Mouse (Mus musculus): ENCODE measurements around the gene Kcnrg.

Gene Kcnrg

DNA sequence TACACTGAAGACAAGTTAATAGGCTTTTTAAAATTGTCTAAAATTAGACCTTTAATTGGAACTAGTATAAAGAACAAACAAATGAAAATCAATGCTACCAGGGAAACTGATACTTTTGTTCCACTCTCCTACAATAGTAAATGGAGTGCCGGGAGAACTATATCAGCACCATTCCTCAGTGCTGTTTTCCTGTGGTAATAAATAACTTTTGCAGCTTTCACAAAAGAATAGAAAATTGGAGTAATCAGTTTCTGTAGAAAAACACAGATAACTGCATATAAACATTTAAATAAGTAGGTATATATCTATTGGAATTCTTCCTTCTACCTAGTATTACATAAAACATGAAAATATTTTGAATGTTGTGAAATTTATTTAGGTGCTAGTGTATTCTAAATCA lies 38.3 kb downstream of the Kcnrg start:
- no peak for DNase-seq (ENCODE audit: low spot score in 2 of 2)

- peak; percentile 40 to 46 for DNase-seq (ENCODE audit: low spot score in 2 of 2)
Observed at GRCm38 (mm10) chr14:61647182-61647880, 40.1 kb downstream of the Kcnrg start.

- DNase-seq (ENCODE audit: low spot score in 2 of 2), result peak; percentile 38 to 47
Observed at GRCm38 (mm10) chr14:61647881-61648684, 40.8 kb downstream of the Kcnrg start.

GRCm38 (mm10) chr14:61648685-61649504 lies 41.6 kb downstream of the Kcnrg start:
- peak; percentile 93 to 94 for DNase-seq (ENCODE audit: low spot score in 2 of 2)

GRCm38 (mm10) chr14:61650291-61650960 lies 43.2 kb downstream of the Kcnrg start:
- DNase-seq (ENCODE audit: low spot score in 2 of 2), result peak in 1 of 2 experiments; percentile 40

- DNase-seq (ENCODE audit: low spot score in 2 of 2), result no peak
Observed at GRCm38 (mm10) chr14:61656469-61656868, 49.2 kb downstream of the Kcnrg start.

- DNase-seq (ENCODE audit: low spot score in 2 of 2), result no peak
Observed at GRCm38 (mm10) chr14:61661496-61661895, 54.2 kb downstream of the Kcnrg start.

DNA sequence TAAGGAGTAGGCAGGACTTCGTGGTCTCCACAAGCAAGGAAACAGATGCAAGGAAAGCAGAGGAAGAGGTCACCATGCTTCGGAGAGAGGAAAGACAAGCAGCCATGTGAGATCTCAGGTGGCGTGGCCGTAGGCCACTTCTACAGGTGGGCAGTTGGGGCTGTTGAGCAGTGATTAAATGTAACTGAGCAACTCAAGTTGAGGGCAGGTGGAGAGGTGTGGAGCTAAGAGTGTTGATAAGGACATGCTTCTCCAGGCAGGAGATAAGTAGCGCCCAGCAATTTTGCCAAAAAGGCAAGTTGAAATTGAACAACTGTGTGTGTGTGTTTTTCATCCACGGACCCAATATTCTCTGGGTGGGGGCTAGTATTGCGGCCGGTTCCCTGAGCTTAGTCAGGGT lies 55.0 kb downstream of the Kcnrg start:
- no peak for DNase-seq (ENCODE audit: low spot score in 2 of 2)

All from heart, adult 9 months (tissue).